Mouse (Mus musculus) megakaryocyte, adult 5-6 weeks (primary cell): ENCODE results near the gene Enpp7. TPM values are rescaled to one million over a fixed set of nuclear protein-coding genes. Genes with fewer than 3 reads are reported as not detected.

ENCODE experiments used
- ATAC-seq: 2 replicates; pipeline ENCODE4 v1.8.0; 2016; ENCODE audit warnings: mild to moderate bottlenecking, inconsistent platforms; ENCODE audit not compliant: poor library complexity, severe bottlenecking
- total RNA-seq, 2 experiments: library from RNA; stranded (forward) in 1 of 2; stranded (reverse) in 1 of 2; fragments of 153-499, 151-499 nt in 1 of 2; fragments of 221-1000, 200-1000 nt in 1 of 2; gene quantifications; 2 replicates each; pipeline versions ENCODE4 v1.2.3 to v1.2.4; 2015 to 2017

Enpp7 gene
- total RNA-seq, 2 experiments from 2014 or later = not detected

GRCm38 (mm10) chr11:118997182-118997581 lies 9.2 kb downstream of the Enpp7 start:
- ATAC-seq = no peak

GRCm38 (mm10) chr11:118998540-118999265 lies 10.7 kb downstream of the Enpp7 start:
- ATAC-seq = peak; percentile 74

GRCm38 (mm10) chr11:118999361-118999804 lies 11.4 kb downstream of the Enpp7 start:
- no peak for ATAC-seq

- ATAC-seq = no peak
These were observed 12.9 kb downstream of the Enpp7 start for GRCm38 (mm10) chr11:119000877-119001276.

GRCm38 (mm10) chr11:119001493-119002128 lies 13.6 kb downstream of the Enpp7 start:
- no peak for ATAC-seq

GRCm38 (mm10) chr11:119005547-119006275 lies 17.7 kb downstream of the Enpp7 start:
- no peak for ATAC-seq

- no peak for ATAC-seq
These were observed 18.5 kb downstream of the Enpp7 start for GRCm38 (mm10) chr11:119006462-119006861.

- ATAC-seq = no peak
These were observed 19.8 kb downstream of the Enpp7 start for GRCm38 (mm10) chr11:119007461-119008456.

- ATAC-seq = no peak
These were observed 26.5 kb downstream of the Enpp7 start for GRCm38 (mm10) chr11:119014455-119014854.

- ATAC-seq = no peak
These were observed 29.5 kb downstream of the Enpp7 start for GRCm38 (mm10) chr11:119017506-119017905.

GRCm38 (mm10) chr11:119021180-119021579 lies 33.2 kb downstream of the Enpp7 start:
- ATAC-seq = no peak

GRCm38 (mm10) chr11:119022068-119022894 lies 34.3 kb downstream of the Enpp7 start:
- ATAC-seq = no peak

- peak; percentile 68 for ATAC-seq
These were observed 35.1 kb downstream of the Enpp7 start, which contains the start of gene Cbx2 for GRCm38 (mm10) chr11:119022895-119023615. Cbx2 (plus strand) TSS chr11:119022962.

GRCm38 (mm10) chr11:119023616-119023980 lies 35.6 kb downstream of the Enpp7 start:
- ATAC-seq = no peak

GRCm38 (mm10) chr11:119024260-119024659 lies 36.3 kb downstream of the Enpp7 start:
- ATAC-seq = peak; percentile 50

- ATAC-seq = no peak
These were observed 38.2 kb downstream of the Enpp7 start for GRCm38 (mm10) chr11:119026203-119026602.

GRCm38 (mm10) chr11:119033874-119034558 lies 46.0 kb downstream of the Enpp7 start:
- ATAC-seq = peak; percentile 97

GRCm38 (mm10) chr11:119034635-119035034 lies 46.6 kb downstream of the Enpp7 start:
- ATAC-seq = no peak
